Mouse (Mus musculus) gastrocnemius, postnatal 10 days (tissue): ENCODE measurements at regions not wholly inside any gene's neighbourhood (a gene's known extent, or its start where the extent isn't known, plus 50 kb on each side); places are given as distances from the start of the nearest gene placed in this dataset.
A peak's percentile ranks its signal among the peaks of the same experiment; 100 is the strongest.

Source experiments
- DNase-seq: peaks from one replicate; pipeline ENCODE4 v3.0.0; 2021; ENCODE audit warnings: mixed read lengths

DNA sequence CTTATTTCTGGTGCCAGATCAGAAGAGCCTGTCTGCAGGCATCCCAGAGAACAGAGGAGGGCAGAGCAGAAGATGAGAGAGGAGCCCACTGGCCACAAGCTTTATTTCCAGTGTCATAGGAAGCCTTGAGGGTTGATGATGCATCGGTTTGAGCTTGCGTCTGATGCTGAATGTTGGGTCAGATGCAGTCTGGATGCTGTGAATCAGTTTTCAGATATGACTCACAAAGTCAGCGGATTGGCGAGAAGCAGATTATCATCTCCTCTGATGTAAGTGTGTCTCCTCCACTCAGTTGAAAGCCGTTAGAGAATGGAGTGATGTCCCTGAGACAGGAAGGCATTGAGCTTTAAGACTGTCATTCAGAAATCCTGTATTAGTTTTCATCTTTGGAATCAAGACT is 197.3 kb upstream of the Gm6793 start:
- DNase-seq = no peak

DNA sequence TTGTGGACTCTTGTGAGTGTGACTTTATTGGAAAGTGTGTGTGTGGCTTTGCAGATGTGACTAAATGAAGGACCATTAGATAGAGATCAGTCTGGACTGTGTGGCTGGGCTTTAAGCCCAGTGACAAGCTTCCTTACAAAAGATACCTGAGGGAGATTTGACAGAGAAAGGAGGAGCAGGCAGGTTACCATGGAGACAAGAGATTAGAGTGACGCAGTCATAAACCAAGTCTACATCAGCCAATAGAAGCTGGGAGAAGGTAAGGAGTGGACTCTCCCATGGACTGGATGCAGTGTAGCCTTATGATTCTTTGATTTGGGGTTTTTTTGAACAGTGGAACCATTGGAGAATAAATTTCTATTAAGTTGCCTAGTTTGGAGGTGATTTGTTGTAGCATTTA is 181.6 kb upstream of the Gm6793 start:
- no peak for DNase-seq

DNA sequence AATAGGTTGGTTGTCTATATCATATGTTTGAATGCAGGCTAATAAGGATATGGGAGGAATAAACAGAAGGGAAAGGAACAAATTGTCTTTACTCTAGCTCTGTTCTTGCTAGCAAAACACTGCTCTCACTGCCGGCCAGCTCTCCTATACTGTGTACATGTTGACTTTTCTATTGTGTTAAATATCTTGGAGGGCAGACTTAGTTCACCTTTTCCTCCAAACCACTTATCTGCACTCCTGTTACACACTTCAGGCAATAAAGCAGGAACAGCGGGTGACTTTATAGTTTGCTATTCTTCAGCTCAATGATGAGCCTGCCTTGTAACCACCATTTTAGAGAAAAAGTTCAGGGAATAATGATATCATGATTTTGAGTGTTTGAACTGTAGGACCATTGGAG is 181.0 kb upstream of the Gm6793 start:
- DNase-seq = no peak

DNA sequence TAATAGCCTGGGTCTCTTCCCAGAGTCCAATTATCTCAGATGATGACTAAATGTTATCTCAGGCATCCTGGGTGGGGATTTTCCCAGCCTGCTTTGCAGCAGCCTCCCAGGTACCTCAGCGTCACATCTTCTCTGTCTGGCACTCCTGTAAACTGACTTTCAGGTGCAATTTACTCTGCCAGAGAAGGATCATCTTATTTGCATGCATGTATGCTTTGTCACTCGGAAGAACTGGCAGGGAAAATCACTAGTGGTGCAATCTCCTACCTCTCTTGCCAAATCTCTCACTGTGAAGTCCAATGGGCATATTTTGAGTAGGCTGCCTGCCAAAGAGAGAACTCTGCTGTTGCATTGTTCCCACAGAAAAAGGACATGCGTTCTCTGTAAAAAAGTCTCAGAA is 177.0 kb upstream of the Gm6793 start:
- no peak for DNase-seq

DNA sequence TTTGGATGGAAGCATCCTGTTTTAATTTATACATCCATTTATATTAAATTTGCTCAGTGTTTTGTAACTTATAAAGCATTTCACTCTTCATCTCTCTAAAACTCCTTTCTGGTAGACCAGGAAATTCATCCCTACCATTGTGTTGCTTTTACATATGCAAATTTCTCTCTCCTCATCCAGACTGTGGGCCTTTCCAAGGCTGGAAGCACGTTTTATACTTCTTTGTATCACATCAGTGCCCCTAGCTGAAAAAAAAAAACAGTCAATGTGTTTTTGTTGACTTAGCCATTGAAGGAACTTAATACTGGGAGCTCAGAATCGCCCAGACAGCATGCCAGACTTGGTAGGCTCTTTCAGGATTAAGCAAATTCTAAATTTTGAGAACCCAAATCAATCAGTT is 174.9 kb upstream of the Gm6793 start:
- DNase-seq = no peak

DNA sequence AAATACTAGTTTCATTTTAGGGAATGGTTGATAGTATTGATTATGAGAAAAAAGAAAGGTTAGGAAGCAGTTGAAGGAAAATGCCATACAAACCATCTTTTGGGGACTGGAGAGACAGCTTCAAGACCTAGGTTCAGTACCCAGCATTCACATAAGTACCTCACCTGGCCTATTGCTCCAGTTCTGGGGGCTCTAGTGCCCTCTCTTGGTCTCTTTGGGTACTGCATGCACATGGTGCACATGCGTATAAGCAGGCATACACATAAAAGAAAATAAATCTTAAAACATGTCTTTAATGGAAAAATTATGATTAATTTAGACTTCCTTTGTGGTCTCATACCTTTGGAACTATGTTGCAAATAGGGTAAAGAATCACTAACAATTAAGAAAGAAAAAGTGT is 155.3 kb upstream of the Gm6793 start:
- DNase-seq = no peak

DNA sequence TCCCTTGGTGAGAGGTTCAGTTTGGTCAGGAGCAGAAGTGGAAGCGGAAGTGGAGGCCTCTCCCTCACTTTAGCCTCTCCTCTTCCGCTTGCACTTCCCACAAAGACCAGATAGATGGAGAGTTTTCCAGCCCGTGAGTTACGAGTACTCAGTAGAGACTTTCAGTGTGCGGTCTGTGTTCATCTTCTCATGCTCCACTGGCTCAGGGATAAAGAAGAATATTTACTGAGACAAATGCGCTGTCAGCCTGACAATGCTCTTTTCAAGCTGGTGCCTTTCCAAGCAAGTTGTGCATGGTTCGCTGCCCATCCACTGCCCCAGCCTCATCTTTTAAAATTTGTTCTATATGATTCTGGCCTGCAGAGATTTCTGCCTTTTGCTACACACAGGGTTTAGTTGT is 141.8 kb upstream of the Gm6793 start:
- DNase-seq = no peak

DNA sequence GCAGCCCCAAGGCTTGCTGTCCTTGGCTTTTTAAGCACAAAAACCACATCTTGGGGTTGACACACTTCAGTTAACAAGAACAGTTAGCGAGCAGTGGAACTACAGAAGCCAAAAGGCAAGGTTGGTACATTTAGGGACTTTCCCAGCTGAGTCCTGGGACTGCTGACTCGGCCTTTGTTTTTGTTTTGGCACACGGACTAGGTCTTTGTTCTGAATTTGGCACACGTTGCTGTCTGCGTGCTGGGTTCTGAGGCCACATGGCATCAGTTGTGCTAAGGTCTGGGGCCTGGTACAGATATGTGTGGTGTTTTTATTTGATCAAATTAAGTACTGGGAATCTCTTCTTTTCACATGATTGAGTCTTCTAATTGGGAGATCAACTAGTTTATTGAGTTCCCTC is 124.1 kb upstream of the Gm6793 start:
- DNase-seq = no peak

DNA sequence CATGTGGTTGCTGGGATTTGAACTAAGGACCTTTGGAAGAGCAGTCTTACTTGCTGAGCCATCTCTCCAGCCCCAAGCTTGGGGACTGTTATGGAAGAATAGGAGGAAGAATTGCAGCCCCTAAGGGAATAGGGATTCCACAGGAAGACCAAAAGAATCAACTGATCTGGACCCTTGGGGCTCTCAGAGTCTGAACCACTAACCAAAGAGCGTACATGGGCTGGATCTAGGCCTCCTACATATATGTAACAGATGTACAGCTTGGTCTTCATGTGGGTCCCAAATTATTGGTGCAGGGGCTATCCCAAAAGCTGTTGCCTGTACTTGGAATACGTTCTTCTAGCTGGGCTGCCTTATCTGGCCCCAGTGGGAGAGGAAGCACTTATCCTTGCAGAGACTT is 115.4 kb upstream of the Gm6793 start:
- DNase-seq = no peak

DNA sequence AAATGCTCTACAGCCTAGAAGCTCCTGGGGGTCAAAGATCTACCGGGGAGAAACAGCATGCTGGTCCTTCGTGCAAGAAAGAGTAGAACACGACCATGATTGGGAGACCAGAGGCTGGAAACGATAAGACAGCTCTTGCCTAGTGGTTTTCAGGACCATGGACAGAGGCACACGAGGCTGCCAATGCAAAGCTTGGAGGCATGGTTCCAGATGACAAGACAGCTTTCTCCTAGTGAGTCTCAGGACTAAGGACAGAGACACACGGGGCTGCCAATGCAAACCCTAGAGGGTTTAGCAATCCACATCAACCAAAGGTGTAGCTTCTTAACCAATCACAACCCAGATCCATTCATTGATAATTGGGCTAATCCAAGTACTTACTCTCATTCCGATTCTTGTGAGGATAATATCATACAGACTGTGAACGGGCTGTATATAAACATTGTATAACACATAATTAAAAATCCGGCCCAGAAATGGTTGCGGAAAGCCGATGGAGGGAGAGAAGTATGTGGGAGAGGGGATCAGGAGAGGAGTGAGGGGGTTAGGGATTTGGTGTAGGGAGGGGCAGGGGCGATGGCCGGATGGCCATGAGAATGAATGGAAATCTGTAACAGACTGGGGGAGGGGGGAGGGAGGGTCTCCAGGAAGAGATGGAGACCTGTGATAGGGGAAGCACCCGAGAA is 114.1 kb upstream of the Gm6793 start:
- peak; percentile 55 for DNase-seq

DNA sequence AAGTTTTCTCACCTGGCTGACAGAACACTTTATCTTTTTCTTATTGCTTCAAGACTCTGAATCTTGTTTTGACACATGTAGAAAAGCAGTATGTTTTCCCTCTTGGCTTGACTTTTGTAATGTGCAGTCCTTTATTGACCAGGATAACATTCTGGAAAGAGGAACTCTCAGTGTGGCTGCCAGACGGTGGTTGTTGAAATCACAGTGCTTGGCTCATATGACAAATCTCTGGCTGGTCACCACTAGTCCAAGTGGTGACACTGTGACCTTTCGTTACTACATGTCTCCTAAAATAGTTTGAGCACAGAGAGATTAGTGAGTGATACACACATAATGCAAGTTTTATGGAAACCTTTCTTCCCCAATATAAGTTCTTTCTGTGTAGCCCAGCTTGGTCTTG is 97.1 kb upstream of the Gm6793 start:
- DNase-seq = no peak

DNA sequence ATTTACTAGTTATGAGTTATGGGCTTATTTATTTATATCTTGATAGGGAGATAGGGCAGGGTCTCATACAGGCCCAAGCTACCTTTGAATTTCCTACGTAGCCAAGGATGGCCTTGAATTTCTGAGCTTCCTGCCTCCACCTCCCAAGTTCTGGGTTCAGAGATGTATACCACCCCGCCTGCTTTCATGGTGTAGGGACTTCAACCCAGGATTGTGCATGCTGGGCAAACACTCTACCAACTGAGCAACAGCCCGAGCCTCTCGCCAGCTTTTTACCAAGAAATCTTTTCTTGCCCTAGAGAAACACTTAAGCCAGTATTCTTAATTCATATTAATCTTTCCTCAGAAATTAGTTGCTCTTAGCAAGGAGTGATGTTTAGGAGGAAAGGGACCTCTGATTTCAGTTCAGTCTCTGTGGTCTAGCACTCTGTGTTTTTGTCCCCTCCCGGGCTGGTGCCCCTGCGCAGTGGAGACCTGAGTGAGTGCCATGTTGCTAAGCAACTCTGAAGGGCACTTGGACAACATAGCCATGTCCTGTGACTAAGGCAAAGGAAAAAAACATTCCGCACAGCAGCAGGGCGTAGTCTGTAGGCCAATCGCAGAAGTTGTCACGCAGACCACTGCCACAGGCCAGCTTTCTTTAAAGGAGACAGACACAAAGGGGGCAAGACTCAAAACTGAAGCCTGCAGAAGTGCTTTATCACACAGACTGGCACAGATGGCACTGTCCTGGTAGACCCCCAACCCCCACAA is 83.2 kb upstream of the Gm6793 start:
- no peak for DNase-seq

DNA sequence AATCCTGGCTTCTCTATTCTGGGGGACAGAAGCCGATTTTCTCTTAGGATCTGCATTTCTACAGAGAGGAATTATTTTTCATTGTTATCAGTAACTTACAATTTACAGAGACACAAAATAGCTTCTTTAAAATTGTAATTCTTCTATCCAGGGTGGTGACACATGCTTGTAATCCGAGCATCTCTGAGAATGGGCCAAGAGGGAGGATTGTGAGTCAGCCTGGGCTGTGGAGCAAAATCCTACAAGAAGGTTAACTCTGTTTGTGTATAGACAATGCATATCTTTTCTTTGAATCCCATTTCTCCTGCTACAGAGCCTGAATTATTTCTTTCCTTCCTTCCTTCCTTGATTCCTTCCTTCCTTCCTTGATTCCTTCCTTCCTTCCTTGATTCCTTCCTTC is 80.0 kb upstream of the Gm6793 start:
- DNase-seq = no peak

DNA sequence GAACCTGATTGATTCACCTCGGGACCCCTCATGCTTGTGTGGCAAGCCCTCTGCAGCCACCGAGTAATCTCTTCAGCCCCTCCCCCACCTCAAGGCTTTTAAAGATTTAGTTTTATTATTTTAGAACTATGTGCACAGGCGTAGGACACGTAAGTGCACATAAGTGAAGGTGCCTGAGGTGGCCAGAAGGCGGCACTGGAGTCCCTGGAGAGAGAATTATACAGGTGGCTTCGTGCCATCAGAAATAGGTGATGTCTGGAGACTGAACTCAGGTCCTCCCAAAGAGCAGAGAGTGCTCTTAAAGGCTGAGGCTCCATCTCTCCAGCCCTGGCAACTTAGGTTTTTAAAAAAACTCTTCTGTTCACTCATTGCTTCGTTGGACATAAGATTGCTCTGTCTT is 78.7 kb upstream of the Gm6793 start:
- DNase-seq = no peak

DNA sequence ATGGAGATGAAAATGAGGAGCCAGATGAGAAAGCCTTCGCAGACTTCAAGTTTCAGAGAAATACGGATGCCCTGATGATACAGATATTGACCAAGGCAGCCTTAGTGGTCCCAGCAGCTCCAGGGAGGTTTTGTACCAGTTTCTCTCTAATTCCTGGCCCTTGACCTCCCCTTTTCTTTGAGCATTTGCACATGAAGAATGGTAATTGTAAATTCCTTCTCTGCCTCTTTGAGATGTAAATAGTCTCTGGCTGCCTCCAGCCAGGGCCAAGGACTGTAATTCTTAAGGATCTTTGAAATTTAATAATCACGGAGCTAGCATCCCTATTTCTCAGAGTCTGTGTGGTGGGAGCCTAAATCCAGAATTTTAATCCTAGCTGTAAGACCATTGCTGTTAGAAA is 78.0 kb upstream of the Gm6793 start:
- no peak for DNase-seq

DNA sequence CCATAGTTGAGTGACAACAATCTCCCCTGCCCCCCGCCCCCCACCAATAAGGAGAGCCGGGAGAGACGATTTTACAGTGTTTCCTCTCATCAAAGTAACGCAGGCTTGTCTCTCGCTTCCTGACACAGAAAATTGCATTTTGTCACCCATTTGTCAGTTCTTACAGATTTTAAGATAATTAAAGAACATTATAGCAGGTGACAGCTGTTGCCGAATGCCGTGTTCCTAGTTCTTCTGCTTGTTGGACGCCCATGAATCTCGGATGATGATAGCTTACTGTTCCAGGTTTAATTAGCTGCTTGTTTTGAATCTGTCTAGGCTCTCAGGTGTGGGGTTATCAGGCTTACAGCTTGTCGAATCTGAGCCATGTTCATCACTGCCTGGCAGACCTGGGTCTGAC is 63.8 kb upstream of the Gm6793 start:
- DNase-seq = no peak

DNA sequence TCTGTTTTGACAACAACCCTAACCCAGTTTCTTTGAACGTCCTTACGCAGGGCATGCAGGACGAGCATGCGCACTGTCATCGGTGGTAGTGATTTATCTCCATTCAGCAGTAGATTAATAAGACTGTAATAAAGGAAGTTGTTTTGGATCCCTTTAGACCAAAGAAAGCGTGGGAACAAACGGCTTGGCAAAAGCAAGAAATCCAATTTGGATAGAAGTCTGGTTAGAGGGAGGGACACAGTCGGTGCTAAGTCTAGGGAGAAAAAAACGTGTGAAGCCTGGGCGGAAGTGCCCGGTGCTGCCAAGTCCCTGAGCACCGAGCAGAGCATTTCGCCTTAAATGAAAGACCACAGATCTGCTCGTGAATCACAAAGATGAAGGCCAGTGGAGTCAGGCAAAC is 57.4 kb upstream of the Gm6793 start:
- no peak for DNase-seq

DNA sequence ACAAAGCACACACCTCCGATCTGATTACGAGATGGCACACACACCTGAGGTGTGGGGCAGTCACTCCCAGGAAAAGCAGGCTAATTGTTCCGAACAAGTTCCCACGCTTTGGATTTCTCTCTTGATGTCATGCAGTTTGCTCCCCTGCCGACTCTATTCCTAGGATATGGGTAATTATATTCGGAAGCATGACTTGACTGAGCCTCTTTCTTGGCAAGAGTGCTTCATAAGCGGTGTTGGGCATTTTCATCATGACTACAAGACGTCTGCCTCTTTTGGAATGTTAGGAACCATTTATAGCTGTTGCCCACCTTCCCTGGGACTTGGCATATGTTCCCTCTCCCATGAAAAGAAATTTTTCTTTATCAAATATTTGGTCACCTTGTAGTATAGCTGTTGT is 55.4 kb upstream of the Gm6793 start:
- no peak for DNase-seq
